Mouse (Mus musculus) brain, embryonic 14.5 days (tissue): ENCODE results near the gene Olfr1512. TPM values are rescaled to one million over a fixed set of nuclear protein-coding genes. Genes with fewer than 3 reads are reported as not detected.

ENCODE experiments used
- DNase-seq: peaks from one replicate; pipeline ENCODE4 v3.0.0-alpha.2; 2011; ENCODE audit warnings: low read depth
- CTCF ChIP-seq: fragments of 200-500 bp; IDR thresholded peaks from 2 replicates; pipeline ENCODE4 v1.5.1; 2012; ENCODE audit warnings: inconsistent platforms, mild to moderate bottlenecking, moderate library complexity, borderline replicate concordance; ENCODE audit not compliant: insufficient read depth, insufficient read length; ENCODE audit errors: extremely low read depth
- POLR2A ChIP-seq: fragments of 200-500 bp; IDR thresholded peaks from 2 replicates; pipeline ENCODE4 v1.6.1; 2012; ENCODE audit warnings: mild to moderate bottlenecking, inconsistent platforms, borderline replicate concordance; ENCODE audit not compliant: poor library complexity, insufficient read depth, insufficient read length, severe bottlenecking; ENCODE audit errors: extremely low read depth
- polyA plus RNA-seq: library from polyadenylated mRNA; depleted of rRNA; stranded (reverse); fragments of >200 nt; gene quantifications from 2 replicates; pipeline ENCODE4 v1.2.3, GENCODE M21; 2012; rRNA removed

The Olfr1512 gene
- polyA plus RNA-seq, 1 experiment: not detected

DNA sequence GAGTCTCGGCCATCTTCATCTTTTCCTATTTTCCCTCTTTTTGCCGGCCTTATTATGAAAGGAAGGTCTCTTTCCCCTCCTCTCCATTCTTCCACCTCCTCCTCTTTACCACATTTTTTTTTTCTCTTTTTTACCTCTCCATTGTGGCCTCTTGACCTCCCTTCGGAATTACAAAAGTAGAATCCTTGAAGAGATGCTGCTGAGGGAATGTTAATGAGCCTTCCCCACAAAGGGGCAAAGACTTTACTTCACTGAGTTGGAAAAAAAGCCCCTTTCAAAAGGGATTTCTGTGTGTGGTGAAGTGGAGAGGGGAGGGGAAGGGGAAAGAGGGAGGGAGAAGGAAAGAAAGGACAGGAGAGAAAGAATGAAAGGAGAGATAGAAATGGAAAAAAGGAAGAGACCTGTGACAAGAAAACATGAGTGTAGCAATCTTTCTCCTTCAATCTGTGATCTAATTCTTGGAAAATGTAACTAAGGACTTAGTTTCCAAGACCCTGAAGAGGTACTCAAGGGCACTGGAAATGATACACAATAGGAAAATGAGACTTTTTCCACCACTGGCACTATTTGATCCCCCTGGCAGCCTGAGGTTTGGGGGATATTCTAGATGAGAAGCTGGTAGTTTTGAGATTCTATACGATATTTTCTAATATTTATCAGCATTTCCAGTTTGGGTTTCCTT is 47.8 kb downstream of the Olfr1512 start:
- TF ChIP-seq POLR2A (no peak), CTCF (no peak)
- DNase-seq: peak; percentile 80

DNA sequence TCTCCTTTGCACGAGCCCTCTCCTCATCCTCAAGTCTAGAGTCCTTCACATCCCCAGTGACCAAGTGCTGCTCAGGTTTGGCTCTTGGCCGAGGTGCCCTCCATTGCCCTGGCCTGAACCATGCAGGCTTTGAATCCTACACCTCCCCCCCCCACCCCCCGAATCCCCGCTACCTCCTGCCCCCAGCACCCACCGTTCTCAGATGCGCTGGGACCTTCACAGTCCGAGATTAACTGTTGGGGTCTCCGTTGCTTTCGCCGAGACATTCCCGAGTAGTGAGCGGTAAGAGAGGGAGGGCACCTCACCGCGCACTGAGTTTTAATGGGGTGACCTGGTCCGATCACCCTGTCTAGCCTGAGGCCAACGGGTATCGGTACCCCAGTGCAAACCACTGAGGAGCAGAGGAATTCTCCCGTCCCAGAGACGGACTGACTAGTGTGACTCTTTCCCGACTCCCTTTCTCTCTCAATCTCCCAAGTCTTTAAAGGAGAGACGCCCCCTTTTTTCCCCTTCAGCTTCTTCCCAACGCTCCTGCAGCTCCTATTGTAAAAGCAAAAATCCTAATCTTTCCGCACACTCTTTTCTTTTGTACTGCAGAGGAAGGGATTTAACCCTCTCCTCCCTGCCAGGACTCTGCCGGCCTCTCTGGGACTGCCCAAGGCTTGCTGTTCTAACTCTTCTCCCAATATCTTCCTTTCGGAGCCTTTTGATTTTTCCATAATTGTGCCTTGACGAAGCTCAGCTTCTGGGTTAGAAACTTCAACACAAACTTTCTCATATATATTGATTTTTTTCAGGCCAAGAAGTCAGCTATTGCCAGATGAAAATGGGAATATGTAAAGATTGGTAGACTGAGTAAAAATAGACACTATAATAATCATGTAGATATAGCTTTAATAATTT is 50.8 kb downstream of the Olfr1512 start, which contains the start of gene Sall2:
TSS of gene Sall2 (minus strand) at position 853 of the 903 bp plus-strand sequence.
- peak; percentile 62 for DNase-seq

DNA sequence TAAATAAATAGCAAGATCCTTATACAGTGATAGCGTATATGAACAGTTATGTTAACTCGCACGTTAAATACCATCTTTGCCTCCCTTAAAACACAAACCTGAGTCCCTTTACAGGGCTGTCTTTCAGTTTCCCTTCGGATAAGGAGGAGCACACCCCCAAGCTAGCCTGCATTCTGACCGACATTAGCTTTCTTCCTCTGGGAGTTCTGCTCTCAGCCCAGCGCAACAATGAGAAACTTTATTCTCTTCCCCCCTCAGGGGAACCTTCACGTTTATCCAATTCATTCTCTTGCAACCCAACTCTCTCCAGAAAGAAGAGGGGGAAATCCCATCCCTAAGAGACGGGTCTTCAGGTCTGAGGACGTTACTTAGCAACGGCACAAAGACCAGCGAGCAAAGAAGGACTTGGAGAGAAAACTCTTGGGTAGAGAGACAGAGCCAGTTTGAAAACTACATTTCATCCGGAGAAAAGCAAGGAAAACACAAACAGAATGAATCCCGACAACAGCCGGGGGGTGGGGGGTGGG is 51.5 kb downstream of the Olfr1512 start:
- DNase-seq: peak; percentile 90
- no peak for TF ChIP-seq POLR2A
- TF ChIP-seq CTCF: no peak

More for the DNA sequence above, 50.8 kb downstream of the Olfr1512 start, which contains the start of gene Sall2:
- no peak for TF ChIP-seq CTCF
- no peak for TF ChIP-seq POLR2A

DNA sequence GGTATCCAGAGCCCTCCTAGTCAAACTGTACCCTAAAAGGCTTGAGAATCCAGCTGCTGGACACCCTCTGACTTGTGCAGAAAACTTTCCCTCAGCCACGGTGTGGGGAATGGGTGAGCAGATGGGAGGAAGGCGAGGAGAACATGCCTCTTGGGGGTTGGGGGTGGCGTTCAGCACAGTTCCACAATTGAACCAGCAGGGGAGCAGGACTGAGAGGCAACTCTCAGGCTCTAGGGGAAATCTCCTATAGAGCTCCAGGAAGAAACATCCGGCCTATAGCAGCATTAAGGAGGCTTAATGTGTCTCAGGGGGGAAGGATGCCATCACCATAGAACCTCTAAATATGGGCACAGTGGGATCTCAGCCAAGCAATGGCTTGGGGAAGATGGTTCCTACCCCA is 53.1 kb downstream of the Olfr1512 start:
- no peak for TF ChIP-seq POLR2A
- TF ChIP-seq CTCF: peak; percentile 64
- DNase-seq: peak; percentile 60

Other genes with a start within 250 kb of the Olfr1512 start
- gene Supt16, start 181.8 kb downstream of the Olfr1512 start, polyA plus RNA-seq: 28.9 and 44.9 TPM in 2 replicates
- gene Chd8, start 121.4 kb downstream of the Olfr1512 start, polyA plus RNA-seq: 54.4 and 75.4 TPM in 2 replicates
- 54.6 and 58.9 TPM in 2 replicates for gene Tox4, start 100.0 kb downstream of the Olfr1512 start, polyA plus RNA-seq
- gene Rab2b, start 99.6 kb downstream of the Olfr1512 start, polyA plus RNA-seq: 51.7 and 59.0 TPM in 2 replicates
- 46.1 and 46.2 TPM in 2 replicates for gene Mettl3, start 74.0 kb downstream of the Olfr1512 start, polyA plus RNA-seq
- 57.8 and 72.6 TPM in 2 replicates for gene Sall2, start 50.4 kb downstream of the Olfr1512 start, polyA plus RNA-seq
- gene Olfr1513, start 22.8 kb downstream of the Olfr1512 start, polyA plus RNA-seq: not detected in 2 replicates
- not detected in 2 replicates for gene Olfr1511, start 18.2 kb upstream of the Olfr1512 start, polyA plus RNA-seq
- gene Olfr1510, start 35.2 kb upstream of the Olfr1512 start, polyA plus RNA-seq: not detected in 2 replicates
- not detected in 2 replicates for gene Olfr1509, start 63.8 kb upstream of the Olfr1512 start, polyA plus RNA-seq
- not detected in 2 replicates for gene Olfr1508, start 88.3 kb upstream of the Olfr1512 start, polyA plus RNA-seq
- not detected in 2 replicates for gene Olfr1507, start 116.6 kb upstream of the Olfr1512 start, polyA plus RNA-seq